Mouse (Mus musculus): ENCODE measurements around the gene Susd1. TPM values are rescaled to one million over a fixed set of nuclear protein-coding genes. Genes with fewer than 3 reads are reported as not detected.
"Not testable (repeated sequence)": the region's sequence is repeated elsewhere in the genome, so short reads cannot be mapped to it uniquely, and the experiment has no call there.

Susd1 gene
- polyA plus RNA-seq, 1 experiment from 2014 or later = 1.3 TPM

- Histone ChIP-seq H3K9ac (no peak overlapping the region), H3K9me3 (replicated peaks) (no peaks in the 10 kb centered on the region), H3K4me1 (no peaks in the 10 kb centered on the region), H3K4me2 (replicated peaks) (no peak overlapping the region), H3K27me3 (no peaks in the 10 kb centered on the region), H3K4me3 (no peak overlapping the region), H3K27ac (no peak overlapping the region), H3K36me3 (no peaks in the 10 kb centered on the region)
- WGBS = 89% methylated on average over 9 of the region's 9 CpGs
- ATAC-seq (ENCODE audit: low FRiP score) = no peak
Measured at GRCm38 (mm10) chr4:59301025-59301815, 137.2 kb downstream of the Susd1 start.

- H3K4me2 ChIP-seq (replicated peaks) = no peak overlapping the region
- H3K9me3 ChIP-seq (replicated peaks) = no peaks in the 10 kb centered on the region
- no peak for ATAC-seq (ENCODE audit: low FRiP score)
- WGBS = 81% methylated on average over 7 of the region's 7 CpGs
- no peak overlapping the region for H3K4me3 ChIP-seq
- no peak overlapping the region for H3K9ac ChIP-seq
- no peaks in the 10 kb centered on the region for H3K36me3 ChIP-seq
- H3K27me3 ChIP-seq = no peaks in the 10 kb centered on the region
- no peaks in the 10 kb centered on the region for H3K4me1 ChIP-seq
- no peak overlapping the region for H3K27ac ChIP-seq
Measured at GRCm38 (mm10) chr4:59298719-59299496, 139.5 kb downstream of the Susd1 start.

GRCm38 (mm10) chr4:59295127-59295526 lies 143.3 kb downstream of the Susd1 start:
- Histone ChIP-seq H3K36me3 (no peaks in the 10 kb centered on the region), H3K9me3 (replicated peaks) (no peaks in the 10 kb centered on the region), H3K27me3 (no peaks in the 10 kb centered on the region), H3K4me1 (no peaks in the 10 kb centered on the region), H3K4me3 (no peak overlapping the region), H3K27ac (no peak overlapping the region), H3K4me2 (replicated peaks) (no peak overlapping the region), H3K9ac (no peak overlapping the region)
- no peak for ATAC-seq (ENCODE audit: low FRiP score)
- 70% methylated on average over 6 of the region's 6 CpGs for WGBS

- 90% methylated on average over 3 of the region's 3 CpGs for WGBS
- Histone ChIP-seq H3K9me3 (replicated peaks) (no peaks in the 10 kb centered on the region), H3K4me1 (no peaks in the 10 kb centered on the region), H3K27ac (no peak overlapping the region), H3K4me2 (replicated peaks) (no peak overlapping the region), H3K9ac (no peak overlapping the region), H3K27me3 (no peaks in the 10 kb centered on the region), H3K36me3 (no peaks in the 10 kb centered on the region), H3K4me3 (no peak overlapping the region)
- no peak for ATAC-seq (ENCODE audit: low FRiP score)
Measured at GRCm38 (mm10) chr4:59294661-59295060, 143.8 kb downstream of the Susd1 start.

GRCm38 (mm10) chr4:59291914-59292718 lies 146.3 kb downstream of the Susd1 start:
- no peaks in the 10 kb centered on the region for H3K9me3 ChIP-seq (replicated peaks)
- H3K9ac ChIP-seq = no peak overlapping the region
- no peak overlapping the region for H3K4me3 ChIP-seq
- ATAC-seq (ENCODE audit: low FRiP score) = no peak
- no peak overlapping the region for H3K4me2 ChIP-seq (replicated peaks)
- WGBS = 85% methylated on average over 13 of the region's 13 CpGs
- no peaks in the 10 kb centered on the region for H3K27me3 ChIP-seq
- no peaks in the 10 kb centered on the region for H3K4me1 ChIP-seq
- H3K36me3 ChIP-seq = no peaks in the 10 kb centered on the region
- H3K27ac ChIP-seq = no peak overlapping the region

GRCm38 (mm10) chr4:59290972-59291576 lies 147.4 kb downstream of the Susd1 start:
- H3K9me3 ChIP-seq (replicated peaks) = no peaks in the 10 kb centered on the region
- no peak overlapping the region for H3K4me2 ChIP-seq (replicated peaks)
- no peak overlapping the region for H3K9ac ChIP-seq
- no peaks in the 10 kb centered on the region for H3K4me1 ChIP-seq
- ATAC-seq (ENCODE audit: low FRiP score) = no peak
- WGBS = 81% methylated on average over 6 of the region's 6 CpGs
- H3K27me3 ChIP-seq = no peaks in the 10 kb centered on the region
- H3K27ac ChIP-seq = no peak overlapping the region
- no peak overlapping the region for H3K4me3 ChIP-seq
- no peaks in the 10 kb centered on the region for H3K36me3 ChIP-seq

GRCm38 (mm10) chr4:59287103-59287502 lies 151.3 kb downstream of the Susd1 start:
- no peak for ATAC-seq (ENCODE audit: low FRiP score)
- Histone ChIP-seq H3K36me3 (no peaks in the 10 kb centered on the region), H3K4me2 (replicated peaks) (no peak overlapping the region), H3K27ac (no peak overlapping the region), H3K9ac (no peak overlapping the region), H3K27me3 (no peaks in the 10 kb centered on the region), H3K4me1 (no peaks in the 10 kb centered on the region), H3K9me3 (replicated peaks) (no peaks in the 10 kb centered on the region), H3K4me3 (no peak overlapping the region)
- WGBS = 78% methylated on average over 2 of the region's 2 CpGs

- H3K27ac ChIP-seq; H3K9ac ChIP-seq; H3K4me1 ChIP-seq; H3K4me2 ChIP-seq (replicated peaks); H3K36me3 ChIP-seq; H3K9me3 ChIP-seq (replicated peaks); H3K4me3 ChIP-seq; ATAC-seq (ENCODE audit: low FRiP score); H3K27me3 ChIP-seq: not testable (repeated sequence)
- 88% methylated on average over 6 of the region's 6 CpGs for WGBS
Measured at GRCm38 (mm10) chr4:59286351-59286750, 152.1 kb downstream of the Susd1 start.

- Histone ChIP-seq H3K27ac (no peak overlapping the region), H3K4me2 (replicated peaks) (no peak overlapping the region), H3K4me1 (no peaks in the 10 kb centered on the region), H3K27me3 (no peaks in the 10 kb centered on the region), H3K4me3 (no peak overlapping the region), H3K36me3 (no peaks in the 10 kb centered on the region), H3K9me3 (replicated peaks) (no peaks in the 10 kb centered on the region), H3K9ac (no peak overlapping the region)
- ATAC-seq (ENCODE audit: low FRiP score) = no peak
- WGBS = 40% methylated on average over 8 of the region's 8 CpGs
Measured at GRCm38 (mm10) chr4:59282699-59283487, 155.5 kb downstream of the Susd1 start.

- no peaks in the 10 kb centered on the region for H3K4me1 ChIP-seq
- no peak overlapping the region for H3K4me2 ChIP-seq (replicated peaks)
- H3K27me3 ChIP-seq = no peaks in the 10 kb centered on the region
- H3K27ac ChIP-seq = no peak overlapping the region
- no peak overlapping the region for H3K4me3 ChIP-seq
- H3K36me3 ChIP-seq = no peaks in the 10 kb centered on the region
- no peak for ATAC-seq (ENCODE audit: low FRiP score)
- no peak overlapping the region for H3K9ac ChIP-seq
- H3K9me3 ChIP-seq (replicated peaks) = no peaks in the 10 kb centered on the region
- WGBS = 55% methylated on average over 7 of the region's 7 CpGs
Measured at GRCm38 (mm10) chr4:59282137-59282536, 156.3 kb downstream of the Susd1 start.

- WGBS = 85% methylated on average over 5 of the region's 5 CpGs
- Histone ChIP-seq H3K9ac (no peak overlapping the region), H3K4me1 (no peaks in the 10 kb centered on the region), H3K27ac (no peak overlapping the region), H3K4me3 (no peak overlapping the region), H3K4me2 (replicated peaks) (no peak overlapping the region), H3K27me3 (no peaks in the 10 kb centered on the region), H3K36me3 (no peaks in the 10 kb centered on the region), H3K9me3 (replicated peaks) (no peaks in the 10 kb centered on the region)
- ATAC-seq (ENCODE audit: low FRiP score) = no peak
Measured at GRCm38 (mm10) chr4:59280876-59281275, 157.6 kb downstream of the Susd1 start.

All from hindbrain, embryonic 12.5 days (tissue).